Mouse (Mus musculus) left cerebral cortex, adult 9 months (tissue): Measurements from ENCODE around the gene Khdc1a.
"Not testable (repeated sequence)": the region's sequence is repeated elsewhere in the genome, so short reads cannot be mapped to it uniquely, and the experiment has no call there.

Experiments
- DNase-seq, 2 experiments: peaks; one replicate each; pipeline ENCODE4 v3.0.0; 2022; ENCODE audit warnings: low spot score in 2 of 2

Khdc1a gene

GRCm38 (mm10) chr1:21349341-21349740, at the start of gene Khdc1a:
Gene Khdc1a, plus strand, starts transcription at chr1:21349641.
- DNase-seq = no peak

DNA sequence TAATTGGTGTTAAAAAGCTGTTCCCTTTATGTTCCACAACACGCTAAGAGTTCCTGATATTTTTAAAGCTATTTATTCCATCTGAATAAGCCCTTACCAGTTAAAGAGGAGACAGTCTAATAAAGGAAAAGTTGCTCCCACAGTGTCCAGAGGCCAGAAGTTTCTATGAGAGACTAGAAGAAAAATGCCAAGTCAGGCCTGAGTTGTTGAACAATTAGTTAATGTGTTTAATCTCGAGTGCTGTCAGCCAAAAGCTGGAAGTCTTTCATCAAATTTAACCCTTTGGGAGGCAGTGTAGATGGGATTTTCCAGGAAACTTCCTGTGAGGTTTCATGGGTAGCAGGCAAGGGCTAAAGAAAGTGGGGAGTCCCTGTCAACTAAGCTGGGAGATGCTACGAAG, 49.6 kb upstream of the Khdc1a start:
- DNase-seq = no peak

DNA sequence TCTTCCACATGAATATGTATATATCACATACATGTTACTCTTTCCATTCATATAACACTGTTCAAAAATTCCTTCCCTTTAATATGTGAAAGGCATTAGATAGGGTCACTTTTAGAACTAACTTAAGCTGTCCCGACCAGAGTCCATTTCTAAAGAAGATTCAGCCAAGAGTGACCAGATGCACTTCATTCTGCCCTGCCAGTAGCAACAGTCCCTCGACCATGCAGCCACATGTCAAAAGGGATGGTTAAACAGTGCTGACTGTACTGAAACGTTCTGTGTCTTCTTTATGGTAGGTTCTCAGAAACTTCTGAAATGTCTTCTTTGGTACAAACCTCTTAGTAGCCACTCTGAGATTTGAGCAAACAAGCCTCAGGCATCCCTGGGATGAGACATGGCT, 47.8 kb upstream of the Khdc1a start:
- DNase-seq = no peak

- no peak for DNase-seq
Measured at GRCm38 (mm10) chr1:21304174-21304573, 45.3 kb upstream of the Khdc1a start.

DNA sequence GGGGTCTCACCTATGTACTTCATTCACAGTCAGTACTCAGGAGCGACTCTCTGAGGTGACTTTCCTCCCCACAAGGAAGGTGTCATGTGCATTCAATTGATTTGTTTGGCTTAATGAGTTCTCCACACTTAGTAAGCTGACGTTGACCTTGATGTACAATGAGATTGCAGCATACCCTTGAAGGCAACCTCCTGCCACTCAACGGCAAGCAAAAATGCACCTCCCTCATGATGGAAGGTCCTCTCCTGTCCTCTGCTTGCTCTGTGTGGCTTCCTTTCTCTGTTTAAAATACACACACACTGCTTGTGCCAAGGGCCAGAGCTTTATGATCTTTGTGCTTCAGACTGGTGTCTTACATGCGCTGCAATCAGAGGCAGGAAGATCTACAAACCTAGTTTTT, 44.8 kb upstream of the Khdc1a start:
- DNase-seq = no peak

DNA sequence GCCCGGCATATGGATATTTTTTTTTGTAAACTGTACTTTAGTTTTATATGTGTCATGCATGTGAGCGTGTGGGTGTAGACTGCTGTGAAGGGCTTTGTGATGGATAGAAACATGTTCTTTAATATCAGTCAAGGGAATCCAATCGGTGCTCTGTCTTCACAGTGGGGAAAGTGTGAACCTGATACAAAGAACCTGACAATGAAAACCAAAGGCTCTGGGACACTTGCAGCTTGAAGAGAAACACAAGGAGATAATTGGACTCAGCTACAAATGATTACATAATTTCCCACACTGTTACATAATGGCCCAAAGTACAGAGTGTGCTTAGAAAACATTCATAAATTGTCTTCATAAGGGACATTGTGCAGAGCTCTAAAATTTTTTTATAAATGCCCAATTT, 44.0 kb upstream of the Khdc1a start:
- DNase-seq = peak in 1 of 2 experiments; percentile 2

DNA sequence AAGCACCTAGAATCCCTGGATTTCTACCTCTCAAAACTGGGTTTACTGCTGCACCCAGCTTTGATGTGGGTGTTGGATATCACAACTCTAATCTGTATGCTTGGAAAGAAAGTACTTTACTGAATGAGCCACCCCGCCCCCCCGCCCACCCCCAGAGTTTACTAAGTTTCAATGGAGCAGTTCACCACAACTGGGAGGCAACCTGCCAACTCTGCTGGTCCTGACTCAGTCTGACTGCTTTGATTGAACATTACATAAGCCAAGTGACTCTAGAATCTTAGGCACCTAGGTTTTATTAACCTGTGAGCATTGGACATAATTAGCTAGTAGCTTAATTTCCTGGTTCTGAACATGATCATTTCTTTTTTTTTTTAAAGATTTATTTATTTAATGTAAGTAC, 35.1 kb upstream of the Khdc1a start:
- no peak for DNase-seq

- no peak for DNase-seq
Measured at GRCm38 (mm10) chr1:21315756-21316155, 33.7 kb upstream of the Khdc1a start.

GRCm38 (mm10) chr1:21316305-21316704, 33.1 kb upstream of the Khdc1a start:
- no peak for DNase-seq

DNA sequence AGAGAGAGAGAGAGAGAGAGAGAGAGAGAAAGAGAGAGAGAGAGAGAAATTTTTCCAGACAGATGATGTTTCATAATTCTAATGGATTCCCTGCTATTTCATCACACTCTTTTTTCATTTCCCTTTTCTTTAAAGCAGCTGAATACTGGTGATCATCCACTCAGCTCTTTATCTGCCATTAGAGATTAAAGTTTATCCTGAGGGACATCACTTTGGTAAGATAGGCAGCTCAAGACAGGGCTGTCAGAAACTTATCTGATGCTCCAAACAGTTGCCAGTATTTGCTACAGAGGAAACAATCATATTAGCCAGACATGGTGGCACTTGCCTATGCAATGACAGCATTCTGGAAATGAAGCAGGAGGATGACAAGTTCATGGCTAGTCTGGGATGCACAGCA, 31.2 kb upstream of the Khdc1a start:
- no peak for DNase-seq

GRCm38 (mm10) chr1:21320271-21320670, 29.2 kb upstream of the Khdc1a start:
- DNase-seq = not testable (repeated sequence)

GRCm38 (mm10) chr1:21321656-21322055, 27.8 kb upstream of the Khdc1a start:
- DNase-seq = no peak

- DNase-seq = no peak
Measured at GRCm38 (mm10) chr1:21323996-21324574, 25.4 kb upstream of the Khdc1a start.

DNA sequence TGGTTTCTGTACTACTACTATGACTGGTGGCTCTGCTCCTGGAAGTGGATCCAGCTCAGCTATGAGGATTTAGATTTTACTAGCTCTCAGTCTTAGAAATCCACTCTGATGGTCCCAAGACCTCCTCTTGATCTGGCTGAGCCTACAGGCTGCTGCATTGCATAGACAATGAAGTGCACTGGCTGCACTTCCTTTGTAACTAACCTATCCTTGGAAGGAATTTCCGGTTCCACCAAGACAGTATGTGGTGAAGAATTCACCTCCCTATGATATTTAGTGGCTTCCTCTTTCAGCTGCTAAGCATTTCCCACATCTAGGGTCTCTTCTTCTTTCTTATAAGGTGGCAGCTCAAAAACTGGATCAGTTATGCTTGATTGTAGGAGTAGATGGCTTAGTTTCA, 24.8 kb upstream of the Khdc1a start:
- no peak for DNase-seq

DNA sequence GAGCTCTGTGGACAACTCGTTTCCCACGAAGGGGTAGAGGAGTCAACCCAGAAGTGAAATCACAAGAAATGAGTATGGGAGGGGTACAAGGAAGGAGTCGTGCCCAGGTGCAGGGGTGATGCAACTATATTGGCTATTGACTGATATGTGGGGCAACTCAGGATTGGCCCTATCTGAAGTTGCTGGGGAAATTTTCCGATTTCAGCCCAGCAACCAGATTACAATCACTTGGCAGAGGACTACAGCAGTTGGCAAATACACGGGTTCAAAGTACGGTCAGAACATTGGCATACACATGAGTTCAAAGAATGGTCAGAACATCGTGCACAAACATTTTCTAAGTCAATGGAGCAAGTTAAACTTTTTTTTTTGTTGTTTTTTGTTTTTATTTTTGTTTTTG, 22.7 kb upstream of the Khdc1a start:
- no peak for DNase-seq

GRCm38 (mm10) chr1:21331161-21331560, 18.3 kb upstream of the Khdc1a start:
- DNase-seq = not testable (repeated sequence)

DNA sequence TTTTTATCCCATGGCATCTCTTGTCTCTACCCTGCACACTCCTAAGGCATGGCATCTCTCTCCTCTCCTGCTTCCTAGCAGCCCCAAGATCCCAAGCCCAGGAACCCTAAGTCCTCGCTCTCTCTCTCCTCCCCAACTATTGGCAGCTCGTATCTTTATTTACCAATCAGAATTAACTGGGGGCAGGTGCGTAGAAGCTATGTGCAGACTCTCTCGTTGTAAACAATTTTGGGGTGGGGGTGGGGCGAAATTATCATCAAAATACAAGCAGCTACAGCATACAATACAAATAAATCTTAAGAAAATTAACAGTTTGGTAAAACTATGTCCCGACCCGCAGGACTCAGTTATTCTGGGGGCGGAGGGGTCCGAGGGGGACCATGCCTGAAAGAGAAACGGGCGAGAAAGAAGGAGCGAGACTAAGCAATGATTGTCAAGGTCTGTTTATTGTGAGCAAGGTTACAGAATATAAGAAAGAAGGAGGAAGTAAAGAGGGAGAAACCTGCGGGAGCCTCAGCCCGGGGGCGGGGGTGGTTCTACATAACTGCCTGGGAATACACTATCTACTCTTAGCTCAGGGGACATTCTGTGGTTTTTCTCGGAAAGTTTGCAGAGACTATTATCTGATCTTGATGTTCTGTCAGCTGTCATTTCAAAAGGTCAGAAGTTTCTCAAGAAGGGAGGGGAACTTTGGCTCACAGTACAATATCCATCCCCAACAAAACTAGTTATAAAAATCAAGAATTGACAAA, 16.0 kb upstream of the Khdc1a start:
- no peak for DNase-seq

DNA sequence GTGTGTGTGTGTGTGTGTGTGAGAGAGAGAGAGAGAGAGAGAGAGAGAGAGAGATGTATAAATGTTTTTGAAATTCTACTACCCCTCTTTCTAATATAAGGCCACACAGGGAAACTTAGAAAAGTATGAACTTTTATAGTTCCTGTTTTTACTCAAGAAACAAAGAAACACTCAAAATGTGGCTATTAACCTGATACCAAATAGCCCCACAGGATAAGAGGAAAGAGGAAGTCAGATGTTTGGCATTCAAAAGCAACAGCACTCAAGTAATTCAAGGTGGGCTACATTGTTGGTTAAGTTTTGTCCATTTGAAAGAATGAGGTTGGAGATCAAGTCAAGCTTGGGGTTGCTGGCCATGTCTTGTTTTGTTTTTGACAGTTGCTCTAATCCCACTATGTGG, 13.6 kb upstream of the Khdc1a start:
- DNase-seq = no peak

DNA sequence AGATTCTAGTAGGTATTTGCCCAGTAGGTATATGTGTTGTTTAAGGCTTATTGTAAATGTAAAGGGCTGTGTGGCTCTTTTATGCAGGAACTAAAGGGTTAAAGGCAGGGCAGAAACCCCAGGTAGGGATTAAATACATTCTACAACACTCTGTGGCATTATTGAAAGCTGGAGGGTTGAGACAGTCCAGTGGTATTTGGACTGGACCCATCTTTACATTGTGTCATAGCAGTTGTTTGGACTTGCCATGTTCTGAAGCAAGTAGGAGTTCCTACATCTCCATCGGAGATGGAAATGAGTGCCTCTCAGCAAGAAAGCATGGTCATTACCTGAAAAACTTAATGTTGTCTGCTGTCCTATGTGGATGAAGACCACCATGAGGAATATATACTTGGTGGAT, 8.7 kb upstream of the Khdc1a start:
- DNase-seq = no peak

DNA sequence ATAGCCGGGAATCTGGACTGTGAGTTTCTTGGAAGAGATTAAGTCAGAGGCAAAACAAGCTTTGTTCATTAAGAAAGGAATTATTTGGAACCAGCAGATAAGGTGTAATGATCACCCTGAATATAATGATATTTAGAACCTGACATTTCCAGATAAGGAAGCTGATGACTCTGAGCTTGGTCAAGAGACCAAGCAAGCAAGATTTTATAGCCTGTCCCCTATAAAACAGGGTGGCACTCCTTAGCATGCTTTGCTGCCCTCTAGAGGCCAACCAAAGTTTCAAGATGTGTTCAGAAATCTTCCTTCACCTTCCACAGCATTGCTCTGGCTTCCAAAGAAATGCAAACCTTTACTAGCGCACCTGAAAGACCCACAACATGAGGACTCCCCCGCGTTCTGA, 5.2 kb upstream of the Khdc1a start:
- DNase-seq = peak; percentile 8 to 55

- DNase-seq = not testable (repeated sequence)
Measured at GRCm38 (mm10) chr1:21344752-21345151, 4.7 kb upstream of the Khdc1a start.

GRCm38 (mm10) chr1:21368031-21368430, 18.6 kb downstream of the Khdc1a start, which contains the start of gene Khdc1c:
Gene Khdc1c, plus strand, starts transcription at chr1:21368331.
- not testable (repeated sequence) for DNase-seq

DNA sequence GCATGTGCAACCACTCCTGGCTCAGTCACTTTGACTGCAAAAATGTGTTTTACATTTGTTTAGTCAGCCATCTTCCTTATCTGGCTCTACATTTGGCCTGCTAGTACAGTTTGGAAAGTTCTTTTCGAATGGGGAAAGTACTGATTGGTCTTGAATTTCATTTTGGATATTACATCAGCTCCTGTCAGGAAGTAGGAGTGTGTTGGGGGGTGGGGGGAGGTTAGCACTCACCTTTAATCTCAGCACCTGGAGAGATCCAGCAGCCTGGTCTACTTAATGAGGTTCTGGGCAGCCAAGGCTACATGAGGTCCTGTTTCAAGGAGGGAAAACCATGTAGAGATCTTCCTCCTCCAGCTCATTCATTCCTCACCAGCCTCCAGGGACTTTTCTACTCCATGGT, 33.8 kb downstream of the Khdc1a start, which contains the start of gene Khdc1b:
TSS of gene Khdc1b (plus strand) at position 301 of the 400 bp plus-strand sequence.
- no peak for DNase-seq
